Mouse (Mus musculus): ENCODE results near the gene Tbc1d15. TPM values are rescaled to one million over a fixed set of nuclear protein-coding genes. Genes with fewer than 3 reads are reported as not detected.
A peak's percentile ranks its signal among the peaks of the same experiment; 100 is the strongest.

Gene Tbc1d15
- 10 to 100 TPM; 37.0 to 38.4 TPM for total RNA-seq (2021)

DNA sequence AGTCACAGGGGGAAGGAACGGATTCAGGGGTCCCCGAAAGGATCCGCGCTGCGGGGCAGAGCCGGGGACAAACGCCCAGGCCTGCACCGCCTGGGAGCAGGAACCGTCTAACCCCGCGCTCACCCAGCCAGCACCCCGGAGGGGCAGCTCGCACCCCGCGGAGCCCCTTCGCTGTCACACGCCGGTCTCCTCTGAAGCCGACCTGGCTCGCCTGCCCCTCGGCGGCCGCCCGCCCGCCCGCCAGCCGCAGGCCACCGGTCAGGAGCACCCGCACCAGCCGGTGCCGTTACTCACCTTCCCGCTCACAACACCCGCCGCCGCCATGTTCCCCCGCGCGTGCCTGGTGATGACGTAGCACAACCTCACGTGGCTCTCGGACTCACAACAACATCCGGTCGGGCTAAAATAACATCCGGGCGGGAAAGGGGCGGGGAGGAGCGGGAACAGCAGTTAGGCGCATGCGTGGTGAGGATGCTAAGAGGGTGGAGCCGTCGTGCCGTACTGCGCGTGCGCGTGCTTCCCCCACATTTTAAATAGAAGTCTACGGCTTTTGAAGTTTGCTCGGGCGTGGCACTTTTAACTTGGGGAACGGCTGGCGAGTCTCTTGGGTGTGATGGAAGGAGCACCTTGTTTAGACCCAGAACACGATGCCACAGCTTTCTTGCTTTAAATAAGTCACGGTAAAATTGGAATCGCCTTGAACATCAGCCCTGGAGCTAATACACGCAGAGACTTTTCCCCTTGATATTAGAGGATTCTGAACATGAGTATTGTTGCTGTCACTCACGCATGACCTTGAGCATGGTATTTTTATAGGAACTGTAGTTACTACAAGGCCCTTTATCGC is at the start of gene Tbc1d15:
Gene Tbc1d15 (minus strand): TSS at position 380 of the 847 bp plus-strand sequence.
- DNase-seq: peak; percentile 99
- intact Hi-C loops (cut with DNase I): no loop called here

GRCm38 (mm10) chr10:115298683-115299082 is 47.4 kb upstream of the Tbc1d15 start:
- no peak for DNase-seq
- intact Hi-C loops (cut with DNase I): no loop called here

DNA sequence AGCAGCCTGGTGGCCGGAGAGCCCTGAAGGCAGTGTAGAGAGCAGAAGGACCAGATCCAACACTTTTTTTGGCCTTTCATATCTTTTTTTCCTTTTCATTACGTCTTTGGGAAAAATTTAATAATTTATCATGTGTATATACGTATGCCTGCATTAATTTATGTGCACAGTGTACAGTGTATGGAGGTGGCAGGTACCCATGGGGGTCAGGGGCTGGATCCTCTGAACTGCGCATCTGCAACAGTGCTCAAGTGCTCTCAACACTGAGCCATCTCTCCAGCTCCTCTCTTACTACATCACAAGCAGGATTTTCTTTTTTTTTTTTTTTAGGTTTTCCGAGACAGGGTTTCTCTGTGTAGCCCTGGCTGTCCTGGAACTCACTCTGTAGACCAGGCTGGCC is 46.3 kb upstream of the Tbc1d15 start:
- no peak for DNase-seq
- intact Hi-C loops (cut with DNase I): no loop called here

- intact Hi-C loops (cut with DNase I): no loop called here
- DNase-seq: no peak
Measured at GRCm38 (mm10) chr10:115296401-115296935, 45.2 kb upstream of the Tbc1d15 start.

GRCm38 (mm10) chr10:115295162-115295561 is 43.9 kb upstream of the Tbc1d15 start:
- DNase-seq: no peak
- intact Hi-C loops (cut with DNase I): no loop called here

- intact Hi-C loops (cut with DNase I): no loop called here
- no peak for DNase-seq
Measured at GRCm38 (mm10) chr10:115294715-115295114, 43.4 kb upstream of the Tbc1d15 start.

- intact Hi-C loops (cut with DNase I): no loop called here
- no peak for DNase-seq
Measured at GRCm38 (mm10) chr10:115293946-115294345, 42.7 kb upstream of the Tbc1d15 start.

GRCm38 (mm10) chr10:115290671-115291070 is 39.4 kb upstream of the Tbc1d15 start:
- DNase-seq: no peak
- intact Hi-C loops (cut with DNase I): no loop called here

GRCm38 (mm10) chr10:115288856-115289255 is 37.6 kb upstream of the Tbc1d15 start:
- no peak for DNase-seq
- intact Hi-C loops (cut with DNase I): no loop called here

DNA sequence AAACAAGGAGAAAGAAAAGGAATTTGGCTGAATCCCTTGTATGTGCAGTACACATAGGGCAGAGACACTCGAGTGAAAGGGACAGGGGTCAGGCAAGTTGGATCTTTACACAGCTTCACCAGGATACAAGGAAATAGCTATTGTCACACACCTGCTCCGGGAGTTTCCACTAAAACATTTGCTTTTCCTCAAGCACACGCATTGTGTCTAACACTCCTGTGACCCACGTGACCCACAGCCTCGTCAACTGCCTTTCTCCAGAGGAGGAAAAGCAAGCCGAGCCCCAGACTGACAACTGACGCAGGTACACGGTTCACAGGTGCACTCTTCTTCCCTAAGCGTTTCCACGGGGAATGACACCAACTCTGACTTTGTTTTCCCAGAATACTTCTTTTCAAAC is 32.9 kb upstream of the Tbc1d15 start:
- intact Hi-C loops (cut with DNase I): no loop called here
- DNase-seq: no peak

DNA sequence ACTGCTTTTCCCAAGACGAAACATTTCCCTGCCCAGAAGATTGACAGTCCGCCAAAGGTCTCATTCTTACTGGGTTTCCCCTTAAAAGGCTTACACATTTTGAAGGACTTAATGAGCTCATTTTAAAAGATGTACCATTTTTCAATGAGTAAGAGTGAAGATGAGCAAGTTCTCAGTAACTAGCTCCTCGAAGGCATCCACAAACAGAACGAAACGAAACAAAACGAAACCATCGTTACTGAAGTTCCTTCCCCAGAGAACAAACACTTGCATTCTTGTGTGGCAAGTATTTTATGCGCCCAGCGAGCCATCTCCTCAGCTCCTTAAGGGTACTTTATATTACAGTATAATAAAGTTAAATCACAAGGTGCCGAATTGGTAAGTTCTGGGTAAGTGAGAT is 30.1 kb upstream of the Tbc1d15 start:
- no peak for DNase-seq
- intact Hi-C loops (cut with DNase I): no loop called here

DNA sequence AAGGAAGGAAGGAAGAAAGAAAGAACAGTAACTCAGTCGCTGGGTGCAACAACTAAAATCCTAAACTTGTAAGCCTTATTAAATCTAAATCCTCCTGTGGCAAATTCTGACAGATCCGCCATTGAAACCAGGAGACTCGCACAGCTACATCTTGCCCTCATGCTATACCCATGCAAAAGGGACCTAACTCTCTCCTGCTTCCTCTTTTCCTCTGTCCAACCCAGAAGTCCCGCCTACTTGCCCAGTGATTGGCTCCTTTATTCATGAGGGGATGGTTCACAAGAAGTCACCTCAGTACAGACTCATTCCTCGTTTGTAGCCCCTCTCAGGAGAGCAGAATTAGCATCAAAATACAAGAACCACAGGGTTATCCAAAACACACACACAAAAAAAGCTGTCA is 20.4 kb upstream of the Tbc1d15 start:
- intact Hi-C loops (cut with DNase I): no loop called here
- no peak for DNase-seq

DNA sequence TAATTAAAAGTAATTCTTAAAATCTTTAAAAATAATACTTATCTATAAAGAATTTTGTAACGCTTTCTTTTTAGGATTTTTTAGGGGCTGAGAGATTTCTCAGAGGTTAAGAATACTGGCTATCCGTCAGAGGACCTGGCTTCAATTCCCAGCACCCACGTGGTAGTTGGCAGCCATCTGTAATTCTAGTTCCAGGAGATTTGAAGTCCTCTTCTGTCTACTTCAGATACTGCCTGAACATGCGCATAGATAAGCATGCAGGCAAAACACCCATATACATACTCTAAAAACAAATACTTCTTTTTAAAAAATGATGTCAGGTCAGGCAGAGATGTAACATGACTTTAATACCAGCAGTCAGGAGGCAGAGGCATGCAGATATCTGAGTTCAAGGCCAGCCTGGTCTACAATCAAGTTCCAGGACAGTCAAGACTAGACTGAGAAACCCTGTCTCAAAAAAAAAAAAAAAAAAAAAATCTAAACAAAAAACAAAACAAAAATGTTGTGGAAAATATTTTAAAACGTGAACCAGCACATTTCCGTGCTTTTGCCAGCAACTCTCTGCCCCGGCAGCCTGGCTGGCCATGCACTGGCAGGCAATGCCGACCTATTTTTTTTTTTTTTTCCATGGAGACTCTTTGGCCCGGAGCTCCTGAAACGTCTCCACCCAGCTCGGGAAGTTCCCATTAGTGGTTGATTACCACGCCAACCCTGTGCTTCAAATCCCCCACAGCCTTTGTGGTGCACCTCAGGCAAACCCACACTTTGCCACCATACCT is 19.5 kb upstream of the Tbc1d15 start:
- no peak for DNase-seq
- intact Hi-C loops (cut with DNase I): no loop called here

- intact Hi-C loops (cut with DNase I): no loop called here
- no peak for DNase-seq
Measured at GRCm38 (mm10) chr10:115262926-115263562, 11.8 kb upstream of the Tbc1d15 start.

- no peak for DNase-seq
- intact Hi-C loops (cut with DNase I): no loop called here
Measured at GRCm38 (mm10) chr10:115262261-115262660, 11.0 kb upstream of the Tbc1d15 start.

GRCm38 (mm10) chr10:115261428-115261827 is 10.2 kb upstream of the Tbc1d15 start:
- intact Hi-C loops (cut with DNase I): no loop called here
- DNase-seq: no peak

DNA sequence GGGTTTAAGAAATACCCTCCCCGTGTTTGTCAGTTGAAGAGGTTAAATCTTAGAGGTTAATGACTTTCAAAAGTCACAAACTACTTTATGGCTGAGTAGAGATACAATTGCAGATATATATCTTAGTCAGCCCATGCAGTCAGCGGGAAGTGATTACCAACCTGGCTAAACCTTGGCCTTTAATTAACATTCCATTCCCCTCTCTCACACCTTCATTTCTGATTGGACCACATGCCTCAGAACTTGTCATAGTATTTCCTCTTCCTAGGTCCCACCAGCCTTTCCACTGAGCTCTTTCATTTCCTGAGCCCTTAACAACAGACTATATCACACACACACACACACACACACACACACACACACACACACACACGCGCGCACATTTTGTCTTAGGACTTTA is 4.9 kb upstream of the Tbc1d15 start:
- intact Hi-C loops (cut with DNase I): no loop called here
- no peak for DNase-seq

DNA sequence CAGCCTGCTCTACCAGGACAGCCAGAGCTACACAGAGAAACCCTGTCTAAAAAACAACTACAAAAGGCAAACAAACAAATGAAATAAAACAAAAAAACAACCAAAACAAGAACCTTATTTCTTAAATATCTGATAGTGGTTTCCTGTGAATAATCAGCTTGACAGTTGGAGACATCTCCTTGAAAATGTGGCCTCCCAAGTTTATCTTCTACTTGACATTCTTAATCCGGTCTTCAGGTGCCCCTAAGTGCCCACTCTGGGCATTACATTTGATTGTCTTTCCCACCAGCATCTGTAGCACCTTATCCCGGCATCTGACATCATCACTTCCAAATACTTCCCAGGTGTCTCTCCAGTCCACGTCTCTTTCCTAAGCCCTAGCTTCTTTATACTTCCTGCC is 2.3 kb upstream of the Tbc1d15 start:
- DNase-seq: no peak
- intact Hi-C loops (cut with DNase I): no loop called here

DNA sequence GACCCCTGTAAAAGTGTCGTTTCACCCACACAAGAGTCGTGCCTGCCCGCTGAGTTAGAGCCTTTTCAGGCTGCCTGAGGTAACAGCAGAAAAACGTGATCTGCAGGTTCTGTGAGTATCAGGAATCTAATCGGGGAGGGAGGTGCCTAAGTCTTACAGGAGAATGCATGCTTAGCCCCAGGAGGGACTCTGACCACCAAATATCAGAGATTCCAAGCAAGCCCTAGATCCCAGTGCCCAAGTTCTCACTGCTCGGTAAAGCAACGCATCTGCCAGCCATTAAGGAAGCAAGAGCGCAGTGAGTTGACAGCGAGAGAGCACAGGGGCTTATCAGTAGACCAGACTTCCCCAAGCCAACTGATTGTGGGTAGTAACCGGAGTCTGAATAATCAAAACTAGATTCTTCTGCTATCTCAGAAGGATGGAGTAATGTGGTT is 1.1 kb upstream of the Tbc1d15 start:
- DNase-seq: no peak

GRCm38 (mm10) chr10:115250235-115251087 is 806 bp downstream of the Tbc1d15 start:
- intact Hi-C loops (cut with DNase I): no loop called here
- DNase-seq: no peak

More for the DNA sequence above, 1.1 kb upstream of the Tbc1d15 start:
- intact Hi-C loops (cut with DNase I): no loop called here

All from left cerebral cortex, postnatal 4 days (tissue).